Mouse (Mus musculus) T-helper 17 cell (primary cell): ENCODE measurements around the gene Atp6v1a.

Source experiments
- in situ Hi-C, 2 experiments: fragments of 300-600 bp; cut with MboI, MseI; formaldehyde crosslinking; loops; 1 replicate in 1 of 2; 2 replicates in 1 of 2; pipeline ENCODE4 v1.15.1; 2025; ENCODE audit warnings: high pct_unique_total_duplicates in 2 of 2

The Atp6v1a gene

DNA sequence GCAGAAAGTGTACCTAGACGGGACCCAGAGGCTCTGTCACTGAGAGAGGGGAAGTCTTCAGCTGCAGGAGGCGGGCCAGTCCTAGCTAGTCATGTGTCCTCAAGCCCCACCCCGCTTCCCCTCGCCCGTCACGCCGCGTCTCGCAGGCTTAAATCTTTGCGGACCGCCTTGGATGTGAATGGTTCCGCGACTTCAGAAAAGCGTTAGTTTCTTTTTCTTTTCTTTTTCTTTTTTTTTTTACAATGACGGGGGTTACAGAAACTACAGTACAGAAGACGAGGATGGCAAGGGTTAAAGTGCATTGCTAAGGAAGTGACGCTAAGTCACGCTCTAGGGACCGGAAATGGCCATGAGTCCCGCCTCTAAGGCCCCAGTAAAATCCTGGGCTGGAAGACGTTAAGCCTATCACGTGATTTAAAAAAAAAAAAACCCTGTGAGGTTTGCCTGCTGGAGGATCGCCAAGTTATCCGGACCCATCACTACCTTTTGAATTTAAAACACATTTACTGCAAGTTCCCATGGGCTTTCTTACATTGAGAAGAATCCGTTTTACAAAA is 448 bp downstream of the Atp6v1a start:
- in situ Hi-C loops, result no loop called here

DNA sequence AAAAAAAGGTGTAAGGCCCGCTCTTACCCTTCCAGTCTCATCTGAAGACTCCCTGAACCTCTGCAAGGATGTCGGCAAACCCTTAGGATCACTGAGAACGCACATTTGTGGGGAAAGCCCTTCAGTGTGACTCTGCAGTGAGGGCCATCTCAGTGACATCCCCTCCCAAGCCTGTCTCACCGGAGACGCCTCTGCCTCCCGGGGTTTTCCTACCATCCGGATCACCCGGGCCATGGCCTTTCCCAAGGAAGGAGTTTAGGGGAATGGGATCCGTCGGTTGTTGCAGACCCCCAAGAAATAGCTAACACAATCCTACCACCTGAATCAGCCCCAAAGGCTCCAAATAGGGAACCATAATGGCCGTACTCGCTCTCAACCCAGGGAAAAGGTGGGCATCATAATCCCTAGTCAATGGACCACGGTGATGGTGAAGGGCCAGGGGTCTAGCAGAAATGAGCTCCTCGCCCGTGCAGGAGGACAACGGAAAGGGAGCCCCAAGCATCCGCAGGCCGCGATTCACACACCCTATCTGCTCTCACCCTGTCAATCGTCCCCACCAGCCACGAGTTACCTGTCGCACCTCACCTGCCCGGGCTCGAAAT is 1.0 kb downstream of the Atp6v1a start:
- in situ Hi-C loops, result no loop called here

DNA sequence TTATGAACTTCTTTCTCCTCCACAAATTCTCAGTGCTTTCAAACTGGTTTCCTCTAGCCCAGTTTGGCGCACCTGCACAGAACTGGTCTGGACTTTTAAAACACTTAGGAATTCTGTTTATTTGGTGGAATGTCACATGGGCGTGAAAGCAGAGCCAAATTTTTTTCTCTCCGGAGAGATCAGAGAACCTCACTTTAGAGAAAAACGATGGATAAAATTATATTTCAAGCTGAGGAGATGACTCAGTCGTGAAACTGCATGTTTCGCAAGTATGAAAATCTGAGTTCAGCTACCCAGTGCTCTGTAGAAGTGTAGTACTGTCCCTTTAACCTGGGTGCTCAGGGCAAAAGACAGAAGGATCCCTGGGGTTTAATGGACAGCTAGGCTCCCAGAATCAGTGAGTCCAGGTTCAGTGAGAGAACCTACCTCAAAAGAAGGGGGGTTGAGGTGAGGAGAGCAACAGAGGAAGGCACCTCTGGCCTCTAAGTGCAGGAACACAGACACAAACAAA is 2.9 kb downstream of the Atp6v1a start:
- in situ Hi-C loops, result no loop called here

DNA sequence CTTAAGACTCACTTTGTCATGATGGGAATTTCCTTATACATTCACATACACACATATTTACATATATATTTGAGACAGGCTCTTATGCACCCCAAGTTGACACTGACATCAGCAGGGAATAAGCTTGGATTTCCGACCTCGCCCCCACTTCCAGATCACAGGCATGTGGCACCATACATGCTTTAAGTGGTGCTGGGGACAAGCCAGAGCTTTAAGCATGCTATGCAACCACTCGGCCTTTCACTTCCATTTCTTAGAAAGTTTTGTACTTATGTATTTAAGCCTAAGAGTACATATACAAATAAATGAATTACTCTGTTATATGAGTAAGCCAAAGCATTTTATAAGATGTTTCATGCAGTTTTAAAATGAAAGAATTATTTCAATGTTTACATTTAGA is 6.3 kb downstream of the Atp6v1a start:
- in situ Hi-C loops, result no loop called here

DNA sequence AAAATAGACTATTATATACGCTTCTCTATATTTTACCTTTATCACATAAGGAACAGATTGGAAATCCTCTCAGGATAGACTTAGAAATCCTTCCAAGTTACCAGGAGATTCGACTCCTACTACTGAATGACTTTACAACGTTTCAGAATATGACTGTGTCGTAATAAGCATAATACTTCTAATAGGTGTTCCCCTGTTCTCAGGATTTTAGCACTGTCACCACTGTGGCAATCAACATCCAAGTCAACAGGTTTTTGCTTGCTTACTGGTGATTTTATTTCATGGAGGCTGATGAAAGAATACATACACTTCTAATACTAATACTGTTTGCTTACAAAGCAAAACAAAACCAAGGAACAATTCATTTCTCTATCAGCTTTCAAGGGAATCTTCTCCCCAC is 7.2 kb downstream of the Atp6v1a start:
- in situ Hi-C loops, result no loop called here

DNA sequence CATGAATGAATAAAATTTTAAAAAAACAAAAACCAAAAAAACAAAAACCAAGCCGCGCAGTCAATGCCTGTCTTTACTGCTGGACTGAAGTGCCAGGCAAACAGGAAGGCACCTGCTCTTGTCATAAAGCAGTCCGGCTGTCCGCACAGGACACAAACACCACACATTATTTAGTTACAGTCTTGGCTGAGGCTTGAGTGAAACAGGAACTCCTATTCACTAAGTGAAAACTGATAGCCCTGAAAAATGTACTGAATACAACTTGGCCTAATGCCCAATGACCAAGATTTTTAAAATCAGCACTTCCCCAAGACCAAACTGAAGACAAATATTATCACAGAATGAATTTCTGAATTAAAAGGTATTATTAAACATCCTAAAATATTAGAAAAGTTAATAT is 13.1 kb downstream of the Atp6v1a start:
- in situ Hi-C loops, result no loop called here

DNA sequence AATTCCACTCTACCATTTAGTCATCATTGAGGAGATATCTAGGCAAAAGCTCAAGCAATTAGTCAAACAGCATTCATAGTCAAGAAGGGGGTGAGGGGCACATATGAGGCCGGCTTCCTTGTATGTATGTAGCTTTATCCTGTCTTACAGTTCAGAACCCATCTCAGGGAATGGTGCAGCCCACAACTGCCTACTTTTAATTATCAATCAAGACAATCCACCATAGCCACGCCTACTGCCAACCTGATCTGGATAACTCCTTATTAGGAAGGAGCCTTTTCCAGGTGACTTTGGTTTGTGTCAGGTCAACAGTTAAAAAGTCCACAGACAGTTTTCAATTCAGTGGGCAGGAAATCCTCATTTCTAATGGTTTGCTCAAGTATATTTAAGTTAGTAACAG is 14.1 kb downstream of the Atp6v1a start:
- in situ Hi-C loops, result no loop called here

DNA sequence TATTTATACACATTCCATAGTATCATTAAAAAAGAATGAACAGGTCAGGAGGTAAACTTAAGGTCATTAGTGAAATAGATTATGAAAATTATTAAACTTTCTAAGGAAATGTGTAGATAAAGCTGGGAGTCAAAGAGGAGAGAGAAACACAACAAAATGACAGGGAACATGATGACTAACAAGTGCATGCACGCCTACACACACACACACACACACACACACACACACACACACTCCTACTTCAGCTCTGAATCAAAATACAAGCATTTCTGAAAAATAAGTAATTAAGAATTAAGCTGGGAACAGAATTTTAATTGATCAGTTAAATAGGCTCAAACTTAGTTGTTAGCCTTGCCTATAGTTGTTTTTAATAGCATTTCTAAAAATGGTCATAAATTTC is 14.8 kb downstream of the Atp6v1a start:
- in situ Hi-C loops, result no loop called here

DNA sequence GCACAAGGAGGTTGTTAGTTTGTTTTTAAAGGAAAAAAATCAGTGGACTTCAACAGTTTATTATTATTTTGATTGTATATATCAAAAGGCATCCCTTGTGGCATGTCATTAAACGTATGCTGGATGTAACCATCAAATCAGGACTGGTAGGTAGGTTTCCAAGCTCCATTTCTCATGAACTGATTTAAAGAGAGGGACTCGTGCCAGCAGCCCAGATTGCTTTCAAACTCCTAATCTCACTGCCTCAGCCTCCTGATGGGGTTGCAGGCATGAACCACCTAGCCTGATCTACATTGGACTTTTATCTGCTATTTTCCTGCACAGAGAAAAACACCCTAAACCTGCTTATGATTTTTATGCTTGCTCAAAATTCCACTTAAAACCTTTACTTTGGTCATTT is 15.7 kb downstream of the Atp6v1a start:
- in situ Hi-C loops, result no loop called here

DNA sequence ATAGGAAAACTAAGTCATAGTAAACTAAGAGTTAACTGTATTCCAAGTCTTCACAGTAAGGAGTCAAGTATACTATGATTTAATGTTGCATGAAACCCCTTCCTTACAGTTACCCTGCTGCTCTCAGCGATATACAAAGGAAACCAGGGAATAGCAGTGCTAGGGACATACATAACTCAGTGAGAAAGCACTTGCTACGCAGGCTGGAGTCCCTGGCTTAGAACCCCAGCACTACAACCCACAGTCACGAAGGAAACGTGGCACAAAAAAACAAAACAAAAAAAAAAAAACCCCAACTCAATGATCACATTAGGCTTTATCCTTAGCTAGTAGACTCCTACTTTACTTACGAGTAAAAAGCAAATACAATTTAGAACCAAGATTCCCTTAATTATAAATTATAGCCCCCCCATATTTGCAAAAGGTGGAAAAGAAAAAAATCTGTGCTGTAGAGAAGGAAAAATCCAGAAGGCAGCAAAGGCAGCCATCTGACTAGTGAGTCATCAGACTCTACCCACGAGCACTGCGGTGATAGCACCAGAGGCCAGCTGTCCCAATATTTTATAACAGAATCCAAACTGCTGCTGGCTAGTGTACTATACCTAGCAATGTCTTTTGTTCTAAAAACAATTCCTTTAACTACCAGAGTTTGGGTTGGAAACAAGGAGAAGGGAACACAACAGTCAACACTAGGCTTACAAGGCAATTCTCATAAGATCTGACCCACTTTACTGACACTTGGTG is 16.4 kb downstream of the Atp6v1a start:
- in situ Hi-C loops, result no loop called here

DNA sequence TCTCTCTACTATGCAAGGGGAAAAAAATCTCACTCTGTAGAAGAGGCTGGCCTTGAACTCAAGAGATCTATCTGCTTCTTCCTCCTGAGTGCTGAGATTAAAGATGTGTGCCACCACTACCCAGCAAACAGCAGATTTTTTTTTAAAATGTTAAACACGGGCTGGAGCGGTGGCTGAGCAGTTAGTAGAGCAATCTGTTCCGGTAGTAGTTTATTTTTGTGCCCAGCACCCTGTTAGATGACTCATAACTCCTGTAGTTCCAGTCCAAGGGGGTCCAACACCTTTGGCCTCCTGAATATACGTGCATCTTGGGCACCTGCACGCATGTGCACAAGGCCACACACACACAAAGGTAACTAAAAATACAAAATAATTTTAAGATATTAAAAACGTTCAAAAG is 16.9 kb downstream of the Atp6v1a start:
- in situ Hi-C loops, result no loop called here

DNA sequence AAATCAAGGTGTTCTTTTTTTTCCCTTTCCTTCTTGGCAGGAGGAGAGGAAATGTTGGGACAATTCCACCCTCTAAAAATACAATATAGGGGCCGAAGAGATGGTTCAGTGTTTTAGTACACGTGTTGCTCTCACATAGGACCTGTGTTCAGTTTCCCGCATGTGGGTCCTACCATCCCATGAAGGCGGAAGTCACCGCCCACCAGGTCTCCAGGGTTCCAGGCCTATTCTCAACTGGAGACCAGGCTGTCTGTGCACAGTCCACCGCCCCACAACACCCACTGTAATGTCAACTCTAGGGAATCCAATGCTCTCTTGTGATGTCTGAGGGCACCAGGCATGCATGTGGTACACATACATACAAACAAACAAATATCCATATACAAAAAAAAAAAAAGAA is 17.4 kb downstream of the Atp6v1a start:
- in situ Hi-C loops, result no loop called here

DNA sequence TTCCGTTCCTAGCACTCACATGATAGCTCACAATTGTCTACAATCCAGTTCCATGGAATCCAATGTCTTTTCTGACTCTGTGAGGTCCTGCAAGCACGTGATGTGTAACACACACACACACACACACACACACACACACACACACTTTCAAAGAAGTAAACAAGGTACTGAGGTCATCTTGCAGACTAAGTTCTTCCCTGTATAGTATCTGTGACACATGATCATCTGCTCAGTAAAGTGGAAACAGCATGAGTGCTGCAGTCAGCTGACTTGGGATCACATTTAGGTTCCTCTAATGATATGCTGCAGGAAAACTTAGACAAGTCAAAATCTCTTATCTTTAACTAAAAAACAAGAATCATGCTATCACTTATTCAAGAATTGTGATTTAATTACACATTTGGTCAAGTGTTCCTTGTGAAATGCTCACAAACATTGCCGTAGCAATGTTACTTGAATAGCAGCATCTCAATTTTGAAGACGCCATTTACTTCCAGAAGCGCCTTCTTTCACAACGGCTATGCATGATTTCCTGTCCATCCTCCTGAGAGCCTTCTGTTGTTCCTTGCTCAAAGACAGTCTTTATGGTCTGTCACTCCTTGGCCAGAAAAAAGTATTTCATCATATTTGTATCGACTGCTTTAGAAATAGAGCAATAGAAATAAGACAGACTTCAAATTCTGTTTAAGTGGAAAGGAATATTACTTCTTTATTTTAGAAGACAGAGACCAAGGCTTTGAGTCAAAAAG is 19.6 kb downstream of the Atp6v1a start:
- in situ Hi-C loops, result no loop called here

DNA sequence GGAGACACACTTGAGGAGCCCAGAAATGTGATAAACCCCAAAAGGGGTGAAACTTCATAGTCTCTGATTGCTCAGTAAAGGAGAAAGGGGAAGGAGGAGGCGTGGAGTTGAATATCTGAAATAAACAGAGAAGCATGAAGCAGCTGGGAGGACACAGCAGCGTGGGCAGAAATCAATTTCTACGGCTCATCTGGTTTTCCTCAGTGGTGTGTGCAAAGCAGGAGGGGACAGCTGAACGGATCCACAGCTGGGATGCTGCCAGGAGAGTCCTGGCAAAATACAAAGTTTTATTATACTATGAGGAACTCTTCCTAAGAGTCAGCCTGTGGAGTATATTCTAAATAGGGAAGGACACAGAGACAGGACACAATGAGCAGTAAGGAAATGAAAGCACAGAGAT is 30.5 kb downstream of the Atp6v1a start:
- in situ Hi-C loops, result loop anchor here in 1 of 2 experiments (10.0 kb wide), 1 partner anchor 1876 kb away; no protein-coding TSS in a partner anchor

DNA sequence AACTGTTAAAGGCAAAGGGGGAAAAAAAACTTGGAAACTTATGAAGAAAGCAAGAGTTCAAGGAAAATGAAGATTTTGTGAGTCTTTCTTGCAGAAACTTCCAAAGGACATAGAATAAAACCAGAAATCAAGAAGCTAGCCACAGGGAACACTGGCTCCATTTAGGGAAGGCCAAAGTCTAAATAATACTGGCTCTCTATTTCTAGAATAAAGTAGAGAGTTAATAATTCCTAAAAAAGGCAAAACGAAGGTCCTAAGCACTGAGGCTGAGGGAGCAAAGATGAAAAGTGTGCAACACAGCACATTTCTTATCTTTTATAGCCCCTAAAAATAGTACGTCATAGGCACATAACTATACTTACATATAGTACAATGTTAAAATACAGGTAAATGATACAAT is 34.3 kb downstream of the Atp6v1a start:
- in situ Hi-C loops, result loop anchor here in 1 of 2 experiments (10.0 kb wide), 1 partner anchor 1880 kb away; no protein-coding TSS in a partner anchor

DNA sequence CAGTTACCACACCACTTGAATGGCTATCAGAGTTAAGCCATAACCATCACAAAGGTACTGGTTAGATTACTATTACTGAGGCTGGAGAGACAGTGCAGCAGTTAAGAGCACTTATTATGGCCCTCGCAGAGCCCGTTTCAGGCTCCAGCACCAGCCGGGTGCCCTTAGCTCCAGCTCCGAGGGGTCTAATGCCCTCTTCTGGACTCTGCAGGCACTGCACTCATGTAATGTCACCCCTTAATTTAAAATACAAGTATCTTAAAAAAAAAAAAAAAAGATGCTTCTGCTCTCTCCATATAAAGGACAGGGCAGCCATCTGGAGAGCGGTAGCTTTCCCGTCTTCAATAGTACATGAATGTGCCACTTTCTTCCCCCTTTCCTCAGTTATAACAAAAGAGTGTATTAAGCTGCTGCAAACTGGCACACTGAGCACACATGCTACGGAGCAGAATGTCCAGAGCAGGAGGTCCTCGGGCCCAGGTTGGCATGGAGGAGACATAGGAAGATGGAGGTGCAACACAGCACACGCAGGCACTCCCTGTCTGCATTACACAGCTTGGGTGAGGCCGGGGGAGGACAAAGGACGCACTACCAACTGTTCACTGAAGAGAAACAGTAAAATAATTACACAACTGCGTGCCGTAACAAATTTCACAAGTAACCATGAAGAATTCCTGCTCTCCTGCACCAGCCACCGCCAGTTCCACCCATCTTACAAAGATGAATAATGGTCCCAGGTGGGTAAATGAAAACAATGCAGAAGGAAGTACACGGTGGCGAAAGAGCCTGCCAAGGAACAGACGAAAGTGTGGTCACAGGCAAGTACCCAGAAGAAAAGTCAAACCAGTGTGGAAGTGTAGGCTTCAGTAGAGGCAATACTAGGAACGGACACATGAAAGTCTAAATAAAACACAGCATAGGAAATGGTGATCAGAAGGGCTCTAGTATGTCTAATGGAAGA is 35.4 kb downstream of the Atp6v1a start:
- in situ Hi-C loops, result loop anchor here in 1 of 2 experiments (10.0 kb wide), 1 partner anchor 1881 kb away; no protein-coding TSS in a partner anchor

DNA sequence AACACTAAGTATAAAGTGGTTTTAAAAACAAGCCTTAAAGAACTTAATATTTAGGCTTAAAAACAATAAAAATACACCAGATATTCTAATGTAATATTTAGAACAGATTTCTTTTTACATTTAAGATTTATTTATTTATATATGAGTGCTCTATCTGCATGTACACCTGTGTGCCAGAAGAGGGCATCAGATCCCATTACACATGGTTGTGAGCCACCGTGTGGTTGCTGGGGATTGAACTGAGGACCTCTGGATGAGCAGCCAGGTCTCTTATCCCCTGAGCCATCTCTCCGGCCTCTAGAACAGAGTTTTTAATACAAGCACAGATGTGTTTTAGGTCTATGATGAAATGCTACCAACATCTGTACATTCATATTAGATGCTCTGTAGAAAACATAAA is 36.6 kb downstream of the Atp6v1a start:
- in situ Hi-C loops, result loop anchor here in 1 of 2 experiments (10.0 kb wide), 1 partner anchor 1882 kb away; no protein-coding TSS in a partner anchor

DNA sequence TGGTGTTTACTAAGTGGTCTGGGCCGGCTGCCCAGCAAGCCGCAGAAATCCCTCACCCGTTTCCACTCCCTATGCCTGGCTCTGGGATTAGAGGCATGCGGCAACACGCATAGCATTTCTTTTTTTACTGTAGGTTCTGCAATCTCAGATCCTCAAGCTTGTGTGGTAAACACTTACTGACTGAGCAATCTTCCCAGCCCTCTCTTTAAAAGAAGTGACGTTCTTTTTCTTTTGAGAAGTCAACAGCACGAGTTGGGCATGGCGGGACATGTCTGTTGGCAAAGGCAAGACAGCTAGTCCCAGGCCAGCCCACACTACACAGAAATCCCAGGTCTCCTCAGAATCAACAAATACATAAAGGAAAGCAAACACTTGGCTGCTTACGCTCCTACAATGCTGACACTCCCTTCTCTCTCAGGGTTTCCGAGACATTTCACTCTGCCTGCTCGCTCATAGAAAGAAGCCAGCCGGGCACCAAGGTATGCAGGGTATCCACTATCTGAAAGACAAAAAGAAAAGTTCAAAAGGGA is 38.3 kb downstream of the Atp6v1a start:
- in situ Hi-C loops, result loop anchor here in 1 of 2 experiments (10.0 kb wide), 1 partner anchor 1884 kb away; no protein-coding TSS in a partner anchor

DNA sequence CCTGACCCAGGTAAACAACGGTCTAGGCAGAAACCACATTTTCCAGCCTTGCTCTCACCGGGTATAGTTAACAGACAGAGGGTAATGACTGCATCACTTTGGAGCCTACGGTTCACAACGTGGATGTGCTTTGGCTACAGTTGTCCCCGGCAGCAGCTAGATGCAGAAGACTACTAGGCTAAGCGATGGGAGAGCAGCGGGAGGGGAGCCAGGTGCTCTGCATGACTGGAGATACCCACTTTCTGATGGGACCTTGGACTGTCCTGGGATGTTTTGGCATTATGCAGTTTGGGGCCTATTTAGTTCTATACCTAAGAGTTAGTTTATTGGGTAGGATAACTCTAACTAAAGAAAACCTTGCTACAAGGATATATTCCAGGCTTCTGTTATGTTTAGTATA is 40.1 kb downstream of the Atp6v1a start:
- in situ Hi-C loops, result loop anchor here in 1 of 2 experiments (5.0 kb wide), 1 partner anchor 102 kb away; no protein-coding TSS in a partner anchor

DNA sequence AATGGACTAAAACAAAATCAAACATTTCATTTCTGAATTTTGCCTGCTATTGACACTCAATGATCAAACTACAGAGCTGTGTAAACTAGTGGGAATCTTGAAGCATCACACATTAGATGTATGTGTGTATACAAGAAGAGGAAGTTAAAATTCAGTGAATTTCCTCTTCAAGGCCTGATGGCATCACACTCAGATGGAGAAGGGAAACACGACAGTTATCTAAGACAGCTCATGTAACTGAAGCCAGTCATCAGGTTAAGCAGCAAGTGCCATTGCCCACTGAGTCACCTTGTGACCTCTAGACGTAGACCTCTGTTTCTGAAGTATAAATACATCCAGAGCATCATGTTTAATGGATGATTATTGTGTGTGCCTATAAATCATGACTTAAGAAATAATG is 51.9 kb downstream of the Atp6v1a start:
- in situ Hi-C loops, result no loop called here
